Mouse (Mus musculus) 3134 (cell line): ENCODE results near the gene Eefsec.

Experiments
- DNase-seq: peaks from one replicate; pipeline ENCODE4 v3.0.0-alpha.2; 2011; ENCODE audit warnings: low spot score; ENCODE audit not compliant: insufficient read length; ENCODE audit errors: extremely low read depth

Eefsec gene

DNA sequence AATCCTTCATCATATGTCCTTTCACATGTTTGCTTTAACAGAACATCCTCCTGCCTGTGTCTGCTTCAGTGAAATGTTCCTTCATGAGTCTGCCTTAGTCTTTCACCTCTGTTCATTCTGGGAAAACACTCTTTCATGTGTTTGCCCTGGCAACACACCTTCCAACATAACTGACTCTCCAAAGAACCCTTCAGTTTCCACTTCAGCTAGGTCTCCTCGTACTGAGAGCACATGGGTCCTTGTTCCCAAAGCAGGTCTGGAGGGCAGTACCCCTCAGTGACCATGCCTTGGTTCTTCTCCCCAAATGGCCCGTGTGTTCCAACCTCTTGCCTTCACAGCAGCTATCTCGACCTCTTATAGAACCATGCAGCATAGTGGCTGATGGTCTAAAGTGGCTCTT is 179.3 kb downstream of the Eefsec start:
- no peak for DNase-seq

DNA sequence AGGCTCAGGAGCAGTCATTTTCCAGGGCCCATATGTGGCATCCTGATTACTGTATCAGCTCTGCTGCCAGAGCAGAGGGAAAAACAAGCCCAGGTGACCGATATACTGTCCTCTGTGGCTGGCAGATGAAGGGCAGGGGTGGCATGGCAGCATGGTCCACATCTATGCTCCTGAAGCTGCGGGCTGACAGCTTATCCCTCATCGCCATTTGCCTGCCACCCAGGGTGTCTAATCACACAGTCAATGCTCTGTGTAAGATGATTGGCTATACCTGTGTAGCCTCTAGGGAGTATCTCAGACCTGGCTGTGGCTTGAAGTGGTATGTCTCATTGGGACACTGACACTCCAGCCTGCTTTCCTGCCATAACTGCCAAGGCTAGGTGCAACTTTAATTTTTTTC is 180.3 kb downstream of the Eefsec start:
- no peak for DNase-seq

DNA sequence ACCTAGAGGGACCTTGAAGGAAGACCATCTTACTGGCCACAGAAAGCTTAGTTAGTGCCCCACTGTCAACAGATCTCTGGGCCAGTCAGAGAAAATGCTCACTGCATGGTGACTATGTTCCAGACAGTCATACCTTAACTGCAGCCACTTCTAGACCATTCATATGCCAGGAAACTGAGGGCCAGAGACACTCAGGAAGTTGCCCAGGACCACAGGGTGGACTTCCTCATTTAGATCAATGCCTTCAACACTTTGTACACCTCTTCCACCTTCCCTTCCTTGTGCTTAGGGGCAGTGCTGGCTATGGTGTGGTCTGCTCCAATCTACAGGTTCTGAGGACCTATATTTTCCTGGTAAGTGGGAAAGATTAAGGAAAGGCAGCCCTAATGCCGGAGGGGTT is 181.0 kb downstream of the Eefsec start:
- DNase-seq: no peak

DNA sequence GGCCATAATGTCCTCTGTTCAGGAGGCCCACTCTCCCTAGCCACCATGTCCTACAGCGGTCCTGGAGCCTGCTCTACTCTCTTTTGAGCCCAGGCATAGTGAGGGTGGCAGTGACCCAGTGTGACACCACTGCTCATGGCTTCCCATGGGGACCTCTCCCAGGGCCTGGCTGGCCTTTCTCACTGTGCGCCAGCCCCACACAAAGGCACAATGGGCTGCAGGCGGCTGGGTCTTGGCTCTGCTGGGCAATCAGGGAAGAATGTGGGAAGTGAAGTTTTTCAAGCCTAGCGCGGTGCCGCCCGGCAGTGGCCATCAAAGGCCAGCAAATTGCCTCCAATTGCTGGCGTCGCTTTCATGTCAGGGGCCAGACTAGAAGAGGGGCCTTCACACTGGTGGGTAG is 184.2 kb downstream of the Eefsec start:
- DNase-seq: no peak

DNA sequence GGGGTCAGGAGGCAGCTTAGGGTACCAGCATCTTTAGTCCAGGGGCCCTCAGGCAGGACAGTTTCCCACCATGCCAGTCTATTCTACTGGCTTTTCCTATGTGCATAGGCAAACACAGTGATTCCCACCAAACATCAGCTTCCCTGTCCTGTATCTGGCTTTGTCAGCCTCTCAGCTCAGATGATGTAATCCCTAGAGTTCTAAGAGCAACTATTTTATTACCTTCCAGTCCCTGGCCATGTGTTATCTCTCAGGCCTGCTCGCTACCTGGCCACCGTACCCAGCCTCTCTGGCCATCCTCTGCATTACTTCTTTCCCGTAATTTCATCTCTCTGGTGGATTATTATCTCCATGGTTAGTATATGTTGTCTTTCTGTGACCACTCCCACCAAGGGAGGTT is 185.7 kb downstream of the Eefsec start:
- no peak for DNase-seq

DNA sequence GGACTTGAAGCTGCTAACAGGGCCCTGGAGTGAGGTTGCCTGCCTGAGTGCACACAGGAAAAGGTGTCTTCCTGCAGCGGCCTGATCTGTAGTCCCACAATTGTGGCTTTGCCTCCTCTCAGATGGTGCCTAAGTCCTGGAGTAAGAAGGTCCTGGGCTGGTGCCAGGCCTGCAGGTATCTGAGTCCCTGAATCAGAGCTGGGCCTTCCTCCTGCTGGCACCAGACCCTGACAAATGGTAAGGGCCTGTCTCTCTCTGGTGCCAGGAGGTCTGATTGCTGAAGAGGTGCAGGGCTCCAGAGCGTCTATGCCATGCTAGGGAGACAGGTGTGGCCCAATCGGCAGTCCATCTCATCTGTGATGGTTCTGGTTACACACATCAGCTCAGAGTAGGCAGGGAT is 186.7 kb downstream of the Eefsec start:
- no peak for DNase-seq

DNA sequence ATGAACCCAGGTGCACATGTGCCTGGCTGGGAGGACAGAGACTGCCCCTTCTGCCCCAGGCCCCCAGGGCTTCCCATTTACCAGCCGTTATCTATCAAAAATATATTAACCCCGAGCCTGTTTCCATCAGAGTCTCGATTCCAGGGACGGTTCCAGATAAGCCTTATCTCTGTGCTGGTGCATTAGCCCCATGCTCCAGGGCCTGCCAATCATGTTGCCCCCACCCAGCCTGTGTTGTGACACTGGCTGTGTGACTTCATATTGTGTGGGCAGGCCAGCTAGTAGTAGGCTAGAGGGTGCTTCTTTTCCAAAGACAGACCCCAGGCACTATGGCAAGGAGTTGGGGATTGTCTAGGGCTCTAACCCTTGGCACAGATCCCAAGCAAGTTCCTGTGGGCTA is 190.9 kb downstream of the Eefsec start:
- no peak for DNase-seq

DNA sequence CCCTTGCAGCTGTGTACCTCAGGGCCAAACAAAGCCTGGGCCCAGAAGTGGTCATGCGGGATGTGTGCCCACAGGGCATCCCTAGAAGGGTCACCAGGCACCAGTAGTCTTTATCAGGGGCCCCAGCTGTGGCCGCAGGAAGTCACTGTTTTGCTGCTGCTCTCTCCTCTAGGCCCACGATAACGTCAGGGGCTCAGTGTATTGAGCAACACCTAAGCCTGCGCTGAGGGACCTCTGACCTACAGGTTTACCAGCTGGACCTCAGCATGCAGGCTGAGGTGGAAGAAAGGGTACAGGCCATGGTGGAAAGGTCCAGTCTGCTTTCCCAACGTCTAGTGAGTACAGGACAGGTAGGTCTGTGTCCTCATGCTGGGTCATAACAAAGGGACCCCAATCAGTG is 192.3 kb downstream of the Eefsec start:
- no peak for DNase-seq

DNA sequence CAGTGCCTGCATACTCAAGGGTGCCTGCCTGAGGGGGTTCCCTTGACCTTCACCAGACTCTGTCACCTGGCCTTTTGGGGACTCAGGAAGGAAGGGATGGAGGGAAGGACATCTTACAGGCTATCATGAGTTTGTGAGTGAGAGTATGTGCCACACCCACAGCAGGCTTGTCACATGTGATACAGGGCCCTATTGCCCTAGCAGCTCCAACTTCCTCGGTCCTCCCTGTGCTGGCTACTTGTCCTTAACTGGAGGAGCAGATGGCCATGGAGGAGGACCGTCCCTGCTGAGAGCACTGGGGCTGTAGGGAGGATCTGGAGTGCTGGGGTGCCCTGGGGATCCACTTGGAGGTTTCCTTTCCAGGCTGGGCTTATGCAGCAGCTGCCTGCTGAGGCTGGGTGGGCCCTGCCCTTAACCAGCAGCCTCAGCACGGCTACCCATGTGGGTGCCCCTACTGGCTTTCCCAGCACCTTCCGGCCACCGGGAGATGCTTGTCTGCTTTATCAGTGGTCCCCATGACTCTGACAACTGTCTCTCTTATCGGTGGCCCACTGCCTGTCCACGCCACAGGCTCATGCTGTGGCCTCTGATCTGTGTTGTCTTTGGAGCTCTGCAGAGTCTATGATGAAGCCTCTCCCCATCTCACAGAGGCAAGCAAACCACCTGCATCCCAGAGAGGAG is 194.4 kb downstream of the Eefsec start:
- no peak for DNase-seq

DNA sequence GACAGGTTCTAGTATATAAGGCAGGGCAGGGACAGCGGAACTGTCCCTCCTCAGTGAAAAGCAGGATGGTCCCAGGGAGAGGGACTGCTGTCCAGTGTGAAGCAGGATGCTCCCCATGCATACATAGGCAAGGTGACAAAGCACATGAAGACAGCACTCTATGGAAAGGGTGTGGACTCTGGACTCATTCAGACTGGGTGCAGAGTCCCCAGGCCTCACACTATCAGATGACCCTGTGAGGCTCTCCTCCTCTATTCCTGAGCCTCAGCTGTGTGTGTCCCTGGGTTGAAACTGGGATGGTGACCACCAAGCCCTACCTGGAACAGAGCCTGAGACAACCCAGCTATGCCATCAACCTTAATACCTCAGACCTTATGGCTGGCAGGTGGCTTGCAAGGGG is 194.9 kb downstream of the Eefsec start:
- no peak for DNase-seq

DNA sequence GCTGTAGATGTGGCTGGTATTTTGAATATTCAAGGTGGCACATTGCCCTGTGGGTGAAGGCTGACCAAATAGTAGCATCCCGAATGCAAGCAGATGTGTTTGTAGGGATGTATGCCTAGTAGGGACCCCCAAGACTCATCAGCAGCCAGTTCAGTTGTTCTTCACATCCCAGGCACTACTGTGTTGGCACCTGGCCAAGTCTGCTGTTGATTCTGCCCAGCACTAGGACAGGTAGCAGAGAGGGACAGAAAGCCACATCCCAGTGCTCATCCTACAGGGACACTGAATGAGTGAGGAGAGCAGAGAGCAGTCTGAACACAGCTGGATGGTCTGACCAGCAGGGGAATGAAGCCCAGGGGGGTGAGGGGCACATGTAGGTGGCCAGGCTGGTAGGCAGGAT is 197.1 kb downstream of the Eefsec start:
- DNase-seq: no peak

DNA sequence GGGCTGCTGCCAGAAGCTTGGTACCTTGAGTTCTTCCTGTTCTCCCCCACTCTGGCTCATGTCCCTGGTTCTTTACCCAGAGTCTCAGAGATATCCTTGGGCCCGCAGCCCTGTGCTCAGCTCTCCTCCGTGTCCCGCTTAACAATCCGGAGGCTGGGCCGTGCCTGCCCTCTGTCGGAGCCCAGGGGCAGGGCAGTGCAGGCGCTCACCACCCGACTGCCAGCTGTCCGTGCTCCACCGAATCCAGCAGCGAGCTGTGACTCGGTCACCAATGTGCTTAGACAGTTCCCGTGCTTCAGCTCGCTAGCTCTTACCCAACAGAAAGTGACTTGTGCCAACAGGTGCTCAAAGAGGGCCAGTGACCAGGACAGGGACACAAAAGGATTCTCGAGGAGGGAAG is 203.7 kb downstream of the Eefsec start:
- peak; percentile 21 for DNase-seq

DNA sequence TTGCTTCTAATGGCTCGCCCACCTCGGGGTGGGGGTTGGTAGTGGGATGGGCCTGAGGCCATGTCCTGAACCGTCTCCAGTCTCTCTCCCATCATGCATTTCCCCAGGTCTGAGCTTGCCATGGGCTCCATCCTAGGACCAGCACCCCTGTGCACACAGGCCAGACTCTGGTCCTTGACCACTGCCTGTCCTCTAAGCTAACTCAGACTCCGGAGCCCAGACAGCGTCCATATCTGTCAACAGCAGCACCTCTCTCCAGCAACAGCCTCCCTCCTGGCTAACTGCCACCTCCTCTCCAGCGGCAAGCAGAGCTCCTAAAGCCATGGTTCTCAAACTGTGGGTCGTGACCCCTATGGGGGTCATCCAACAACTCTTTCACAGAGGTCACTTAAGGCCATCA is 209.8 kb downstream of the Eefsec start:
- no peak for DNase-seq

DNA sequence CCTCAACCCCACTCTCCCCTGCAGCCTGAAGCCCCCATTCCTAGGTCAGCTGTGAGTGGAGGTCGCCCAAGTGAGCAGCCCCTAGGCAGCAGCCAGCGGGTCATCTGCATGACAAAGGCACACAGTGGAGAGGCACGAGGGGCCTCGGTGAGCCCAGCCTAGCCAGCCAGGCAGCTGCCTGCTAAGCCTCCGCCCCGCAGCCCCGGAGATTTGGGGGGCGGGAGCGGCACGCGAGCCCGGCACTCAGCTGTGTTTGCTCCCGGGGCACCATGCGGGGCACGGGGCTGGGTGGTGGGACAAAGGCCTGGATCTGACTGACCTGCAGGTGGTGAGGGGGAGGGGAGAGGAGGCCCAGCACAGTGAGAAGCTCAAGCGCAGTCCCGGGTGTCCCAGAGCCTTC is 210.4 kb downstream of the Eefsec start:
- no peak for DNase-seq

DNA sequence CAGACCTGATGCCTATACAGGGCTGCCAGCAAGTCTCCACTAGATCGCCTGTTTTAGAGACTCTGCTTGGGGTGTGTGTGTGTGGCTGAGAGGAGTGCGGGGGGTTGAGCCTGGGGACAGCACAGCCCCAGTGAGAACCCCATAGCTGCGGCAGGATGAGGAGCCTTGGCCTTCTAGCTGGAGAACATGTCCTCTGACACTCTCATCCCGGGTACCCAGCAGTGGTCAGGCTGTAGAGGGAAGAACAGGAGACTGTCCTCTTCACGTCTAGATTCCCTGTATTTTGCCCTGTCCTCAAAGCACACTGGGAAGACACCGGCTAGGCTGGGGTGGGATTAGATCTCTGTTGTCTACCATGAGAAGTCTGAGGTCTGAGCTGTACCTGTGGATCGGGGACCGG is 210.9 kb downstream of the Eefsec start:
- DNase-seq: no peak

DNA sequence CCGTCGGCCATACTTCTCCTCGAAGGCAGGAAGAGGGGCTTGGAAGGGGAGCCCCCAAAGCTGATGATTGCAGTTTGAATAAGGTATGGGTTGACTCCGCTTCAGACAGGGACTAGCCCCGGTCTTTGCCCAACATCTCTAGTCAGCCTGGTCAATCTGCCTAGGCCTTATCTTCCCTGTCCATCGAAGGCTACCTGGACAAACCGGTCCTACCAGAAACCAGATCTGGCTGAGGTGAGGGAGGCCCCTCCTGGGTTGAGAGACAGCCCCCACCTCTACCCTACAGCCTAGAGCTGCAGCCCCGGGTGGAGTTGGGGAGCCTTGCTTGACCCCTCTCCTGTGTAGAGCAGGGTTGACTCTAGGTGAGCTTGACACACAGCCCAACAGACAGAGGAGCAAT is 212.3 kb downstream of the Eefsec start:
- no peak for DNase-seq

DNA sequence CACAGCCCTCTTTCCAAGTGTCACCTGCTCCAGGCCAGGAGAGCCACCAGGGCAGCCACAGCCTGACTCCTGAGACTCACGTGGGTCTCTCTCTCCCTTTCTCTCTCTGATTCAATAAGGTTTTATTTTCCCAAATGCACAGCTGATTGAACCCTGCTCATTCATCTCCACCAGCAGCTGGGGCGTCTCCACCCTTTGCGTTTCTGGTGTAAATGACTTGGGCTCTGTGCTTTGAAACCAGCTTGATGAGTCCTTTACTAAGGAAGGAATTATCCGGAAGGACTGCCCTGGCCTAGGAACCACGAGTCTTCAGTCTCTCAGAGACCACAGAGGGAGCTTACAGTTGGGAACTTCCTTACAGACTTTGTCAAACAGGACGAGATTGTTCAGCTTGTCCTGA is 214.1 kb downstream of the Eefsec start:
- no peak for DNase-seq

DNA sequence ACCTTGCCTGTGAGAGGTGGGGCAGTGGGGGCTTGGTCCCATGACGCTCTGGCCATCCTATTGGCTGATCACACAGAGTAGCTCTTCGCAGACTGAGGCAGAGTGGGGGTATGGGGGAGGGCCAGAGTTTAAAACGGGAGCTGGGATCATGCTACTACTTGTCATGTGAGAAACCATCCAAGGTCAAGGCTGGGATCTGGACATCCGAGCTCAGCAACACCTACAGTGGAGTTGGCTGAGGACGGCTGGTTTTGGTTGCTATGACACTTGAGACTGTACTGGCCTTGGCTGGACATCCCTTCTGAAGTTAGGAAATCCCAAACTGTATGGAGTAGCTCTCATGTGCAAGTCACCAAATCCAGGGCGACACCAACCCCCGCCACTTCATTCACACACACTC is 214.5 kb downstream of the Eefsec start:
- no peak for DNase-seq

DNA sequence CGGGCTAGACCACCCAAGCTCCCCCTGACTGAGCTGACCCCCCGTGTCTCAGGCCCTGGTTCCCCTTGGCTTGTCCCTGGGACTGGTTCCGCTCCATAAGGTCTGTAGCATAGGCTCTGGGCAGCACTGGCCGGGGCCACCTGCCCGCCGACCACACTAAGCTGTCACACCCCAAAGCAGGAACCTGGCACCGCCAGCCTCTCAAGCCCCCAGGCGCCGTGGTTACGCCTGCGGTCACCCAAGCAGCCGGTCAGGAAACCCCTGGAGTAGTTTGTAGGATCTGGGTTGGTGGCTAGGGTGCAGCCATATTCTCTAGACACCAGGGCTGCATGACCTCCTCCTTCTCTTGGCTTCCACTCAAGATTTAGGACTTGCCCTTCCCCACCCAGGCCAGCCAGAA is 217.1 kb downstream of the Eefsec start:
- no peak for DNase-seq

DNA sequence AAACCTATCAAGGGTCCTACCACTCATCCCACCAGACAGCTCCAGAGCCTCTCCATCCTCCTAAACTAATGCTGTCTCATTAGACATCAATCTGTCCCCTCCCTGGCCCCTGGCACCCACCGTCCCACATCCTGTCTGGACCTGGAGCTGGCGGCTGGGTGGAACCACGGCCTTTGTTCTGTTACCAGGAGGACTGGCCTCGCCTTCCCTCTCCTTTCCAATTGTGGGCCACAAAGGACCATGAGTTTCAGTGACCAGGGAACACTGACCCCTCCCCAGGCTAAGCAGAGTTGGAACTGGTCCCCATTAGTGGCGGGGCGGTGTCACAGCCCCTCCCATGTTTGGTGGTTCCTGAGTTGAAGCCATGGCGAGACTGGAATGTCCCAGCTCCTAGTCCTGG is 218.8 kb downstream of the Eefsec start:
- no peak for DNase-seq

DNA sequence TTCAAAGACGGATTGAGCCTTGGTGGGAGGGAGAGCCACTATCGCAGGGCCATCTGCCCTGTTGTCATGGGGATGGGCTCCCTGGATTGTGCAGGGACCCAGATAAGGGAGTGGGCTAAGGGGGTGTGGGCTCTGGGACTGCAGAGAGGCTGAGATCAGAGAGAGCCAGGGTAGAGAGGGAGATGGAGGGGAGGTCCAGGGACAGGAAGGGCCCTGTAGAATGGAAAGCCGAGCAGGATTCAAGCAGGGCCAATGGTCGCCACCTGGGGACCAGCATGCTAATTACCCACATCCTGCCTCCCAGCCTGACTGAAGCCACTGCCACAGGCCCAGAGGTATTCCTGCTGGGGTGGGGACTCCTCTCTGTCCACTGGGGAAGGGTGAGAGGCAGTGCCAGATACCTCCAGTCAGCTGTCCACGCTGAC is 219.8 kb downstream of the Eefsec start:
- DNase-seq: no peak

DNA sequence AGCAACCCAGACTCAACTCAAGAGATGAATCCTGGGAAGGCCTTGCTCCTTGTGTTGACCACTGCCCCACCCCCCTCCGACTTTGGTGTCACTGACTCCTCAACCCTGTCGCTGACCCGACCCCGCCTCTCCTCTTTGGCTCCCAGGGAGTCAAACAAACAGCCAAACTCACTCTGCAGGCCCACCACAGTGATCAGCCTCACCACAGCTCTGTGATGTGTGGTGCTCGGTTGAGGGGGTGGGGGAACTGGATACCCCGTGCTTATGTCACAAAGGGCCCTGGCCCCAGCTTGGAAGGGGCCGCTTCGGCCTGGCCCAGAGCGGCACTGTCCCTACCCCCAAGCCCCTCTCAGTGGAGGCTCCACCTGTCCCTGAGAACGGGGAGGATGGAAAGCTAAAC is 224.4 kb downstream of the Eefsec start, which contains the start of gene Dnajb8:
TSS of gene Dnajb8 (plus strand) at position 301 of the 400 bp plus-strand sequence.
- no peak for DNase-seq

DNA sequence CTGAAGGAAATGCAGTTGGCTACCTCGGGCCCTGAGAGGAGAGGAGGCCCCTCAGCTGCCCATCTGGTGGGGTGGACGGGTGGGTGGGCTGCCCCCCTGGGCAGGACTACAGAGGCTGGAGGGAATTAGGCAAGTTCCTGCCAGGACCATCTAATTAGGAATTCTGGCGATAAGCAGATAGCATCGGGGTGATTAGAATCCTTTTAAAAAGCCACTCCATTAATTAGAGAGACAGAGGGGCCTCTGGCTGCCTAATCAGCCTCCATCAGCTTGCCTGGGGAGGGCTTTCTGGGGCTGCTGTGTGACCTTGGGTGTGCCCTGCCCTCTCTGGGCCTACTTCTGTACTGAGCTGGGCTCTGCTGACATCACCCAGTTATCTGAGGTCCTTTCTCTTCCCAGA is 227.2 kb downstream of the Eefsec start:
- DNase-seq: no peak
